Mouse (Mus musculus) splenic B cell, adult 2 months (primary cell): Measurements from ENCODE around the gene Slmap.

Experiments
- DNase-seq: peaks from one replicate; pipeline ENCODE4 v3.0.0-alpha.2; 2011; ENCODE audit warnings: low read depth, low spot score
- H3K27me3 ChIP-seq: 2 replicates; pipeline ENCODE4 v1.6.1; 2012; ENCODE audit warnings: mild to moderate bottlenecking, low read length, moderate library complexity, mixed read lengths; ENCODE audit not compliant: control insufficient read depth, poor library complexity, insufficient read depth, severe bottlenecking
- H3K36me3 ChIP-seq: 2 replicates; pipeline ENCODE4 v1.6.1; 2012; ENCODE audit warnings: mild to moderate bottlenecking, low read length, moderate library complexity, mixed read lengths; ENCODE audit not compliant: control insufficient read depth, poor library complexity, insufficient read depth, severe bottlenecking

The Slmap gene

DNA sequence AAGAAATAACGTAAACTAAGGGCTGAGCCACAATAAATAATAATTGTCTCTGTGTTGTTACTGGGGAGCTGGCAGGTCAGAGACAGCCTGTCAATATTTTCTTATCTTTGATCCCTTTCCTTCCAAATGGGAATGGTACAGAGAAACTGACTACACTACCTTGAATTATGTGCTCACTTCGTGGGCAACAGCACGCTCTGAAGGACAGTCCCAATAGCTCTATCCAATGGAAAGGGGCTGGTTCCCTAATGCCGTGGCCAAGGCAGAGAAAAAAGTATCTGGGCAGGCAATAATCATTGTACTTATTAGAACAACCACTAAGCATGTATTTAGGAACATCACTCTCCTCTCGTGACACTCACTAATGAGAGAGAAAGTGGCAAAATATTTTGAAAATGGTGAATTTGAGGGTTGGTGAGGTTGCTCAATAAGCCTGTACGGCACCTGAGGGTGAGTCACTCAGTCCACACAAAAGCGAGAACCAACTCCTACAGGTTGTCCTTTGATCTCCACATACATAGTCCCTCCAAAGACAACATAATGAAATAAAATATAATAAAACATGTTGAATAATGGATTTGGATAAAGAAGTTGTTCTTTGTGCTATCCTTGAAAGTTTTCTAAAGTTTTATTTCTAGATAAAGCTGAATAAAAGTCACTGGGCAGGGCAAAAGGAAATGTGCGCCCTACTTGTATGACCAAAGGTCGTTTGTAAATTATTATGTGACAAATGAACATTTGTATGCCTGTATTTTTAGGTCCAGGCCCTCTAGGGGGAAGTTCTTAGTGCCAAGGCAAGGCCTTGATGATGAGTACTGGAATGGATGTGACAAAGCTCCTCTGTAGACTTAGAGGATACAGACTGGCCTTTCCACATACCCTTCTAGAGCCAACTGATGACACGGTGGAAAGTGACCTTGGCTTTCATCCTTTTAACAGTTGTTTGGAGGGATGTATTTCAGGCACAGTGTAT, 13.1 kb upstream of the Slmap start:
- DNase-seq = no peak
- Histone ChIP-seq H3K27me3 (no peaks in the 10 kb centered on the region), H3K36me3 (no peaks in the 10 kb centered on the region)

DNA sequence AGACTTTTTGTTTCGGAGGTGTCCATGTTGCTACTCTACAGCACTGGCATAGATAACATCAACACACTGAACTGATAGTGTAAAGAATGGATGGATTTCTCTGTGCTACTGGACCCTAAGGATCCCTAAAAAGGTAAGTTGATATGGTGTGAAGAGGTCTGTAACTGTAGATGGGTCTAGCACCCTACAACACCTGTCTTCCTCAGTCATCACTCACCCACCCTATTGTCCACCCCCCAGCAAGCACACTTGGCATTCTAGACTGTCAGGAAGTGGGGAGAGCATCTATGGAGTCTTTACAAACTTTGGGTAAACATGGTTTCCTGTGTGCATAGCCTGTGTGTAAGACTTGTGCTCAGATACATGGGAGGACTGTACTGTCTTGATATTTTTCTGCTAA, 7.4 kb upstream of the Slmap start:
- no peak for DNase-seq
- Histone ChIP-seq H3K36me3 (no peaks in the 10 kb centered on the region), H3K27me3 (no peaks in the 10 kb centered on the region)

- Histone ChIP-seq H3K27me3 (no peaks in the 10 kb centered on the region), H3K36me3 (no peaks in the 10 kb centered on the region)
- no peak for DNase-seq
These were observed 5.8 kb upstream of the Slmap start for GRCm38 (mm10) chr14:26540577-26540976.

GRCm38 (mm10) chr14:26539241-26539640, 4.5 kb upstream of the Slmap start:
- Histone ChIP-seq H3K36me3 (no peaks in the 10 kb centered on the region), H3K27me3 (no peaks in the 10 kb centered on the region)
- no peak for DNase-seq

GRCm38 (mm10) chr14:26533821-26534756, 642 bp downstream of the Slmap start:
- no peaks in the 10 kb centered on the region for H3K27me3 ChIP-seq
- H3K36me3 ChIP-seq = 0 out of 2 replicates have a peak, but pooled peaks cover 3% of the 10 kb centered on the region
- peak; percentile 44 for DNase-seq

DNA sequence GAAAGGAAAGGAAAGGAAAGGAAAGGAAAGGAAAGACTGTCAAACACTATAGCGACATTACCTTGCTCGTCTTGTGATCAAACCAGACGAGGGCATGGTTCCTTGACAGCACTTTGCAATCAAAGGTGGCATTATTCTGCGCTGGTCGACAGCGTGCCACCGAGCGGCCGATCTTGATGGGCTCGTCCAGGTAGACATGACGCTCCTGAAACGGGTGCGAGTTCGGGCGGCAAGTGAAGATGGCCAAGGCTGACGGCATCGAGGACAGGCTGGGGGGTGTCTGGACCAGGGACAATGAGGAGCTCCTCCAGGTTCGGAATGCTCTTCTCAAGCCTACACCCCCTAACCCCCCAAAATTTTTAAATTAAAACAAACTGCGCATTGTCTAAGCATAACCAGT, 1.5 kb downstream of the Slmap start:
- H3K27me3 ChIP-seq = no peaks in the 10 kb centered on the region
- DNase-seq = no peak
- 0 out of 2 replicates have a peak, but pooled peaks cover 3% of the 10 kb centered on the region for H3K36me3 ChIP-seq

DNA sequence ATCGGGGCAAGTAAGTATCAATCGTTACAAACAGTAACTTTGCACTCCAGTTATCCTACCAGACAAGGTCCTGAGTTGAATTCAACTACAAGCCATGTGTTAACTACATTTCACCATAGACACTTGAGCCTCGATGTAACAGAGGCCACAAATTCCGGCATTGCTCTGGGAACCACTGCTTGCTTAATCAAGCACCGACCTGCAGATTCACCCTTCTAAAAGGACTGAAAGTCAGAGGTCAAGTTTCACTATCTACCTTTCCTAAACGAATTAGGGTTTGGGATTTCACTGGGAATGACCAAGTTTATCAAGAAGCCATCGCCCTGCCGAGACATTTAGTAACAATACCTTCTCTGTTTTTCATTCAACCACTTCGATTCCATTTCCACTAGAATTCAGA, 2.0 kb downstream of the Slmap start:
- Histone ChIP-seq H3K27me3 (no peaks in the 10 kb centered on the region), H3K36me3 (0 out of 2 replicates have a peak, but pooled peaks cover 3% of the 10 kb centered on the region)
- DNase-seq = no peak

GRCm38 (mm10) chr14:26531410-26532313, 3.1 kb downstream of the Slmap start:
- no peak for DNase-seq
- no peaks in the 10 kb centered on the region for H3K27me3 ChIP-seq

DNA sequence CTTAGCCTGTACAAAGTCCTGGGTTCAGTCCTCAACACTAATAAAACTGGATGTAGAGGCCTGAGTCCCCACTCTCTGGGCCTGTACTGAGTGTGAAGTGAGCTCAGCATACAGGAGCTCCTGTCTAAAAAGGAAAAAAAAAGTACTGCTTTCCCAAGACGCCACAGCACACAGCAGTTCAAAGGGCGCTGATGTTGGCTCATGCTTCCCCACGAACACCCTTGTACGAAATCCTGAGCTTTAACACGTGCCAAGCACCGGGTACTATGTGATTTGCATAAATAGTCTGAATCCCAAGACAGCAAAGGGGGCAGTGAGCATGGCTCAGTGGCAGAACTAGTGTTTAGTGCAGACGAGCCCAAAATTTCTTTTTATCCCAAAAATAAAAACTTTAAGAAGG, 4.4 kb downstream of the Slmap start:
- no peak for DNase-seq
- Histone ChIP-seq H3K36me3 (peaks cover 3% of the 10 kb centered on the region; the same call in 1 of the 2 replicates), H3K27me3 (no peaks in the 10 kb centered on the region)

More at GRCm38 (mm10) chr14:26531410-26532313, 3.1 kb downstream of the Slmap start:
- peaks cover 3% of the 10 kb centered on the region; the same call in 1 of the 2 replicates for H3K36me3 ChIP-seq

GRCm38 (mm10) chr14:26528296-26528695, 6.4 kb downstream of the Slmap start:
- H3K27me3 ChIP-seq = no peaks in the 10 kb centered on the region
- peaks cover 3% of the 10 kb centered on the region; the same call in 1 of the 2 replicates for H3K36me3 ChIP-seq
- no peak for DNase-seq

DNA sequence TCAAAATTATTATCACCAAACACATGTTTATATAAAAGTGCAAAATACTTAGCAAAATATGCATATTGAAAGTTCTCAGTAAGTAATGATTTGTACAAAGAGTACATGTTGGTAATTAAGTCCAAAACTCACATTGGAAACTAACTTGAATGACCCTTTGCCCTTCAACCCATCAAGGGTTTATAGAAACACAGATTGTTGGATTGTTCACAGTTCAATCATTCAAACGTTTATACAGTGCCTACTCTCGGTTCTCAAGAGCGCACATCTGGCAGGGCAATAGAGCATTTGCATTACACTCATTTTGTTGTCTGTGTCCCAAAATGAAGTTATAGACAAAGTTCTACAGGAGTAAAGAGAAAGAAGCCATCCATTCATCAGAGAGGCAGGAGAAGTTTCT, 8.8 kb downstream of the Slmap start:
- no peaks in the 10 kb centered on the region for H3K27me3 ChIP-seq
- DNase-seq = no peak
- H3K36me3 ChIP-seq = no peaks in the 10 kb centered on the region; the same call in 1 of the 2 replicates

- Histone ChIP-seq H3K27me3 (no peaks in the 10 kb centered on the region), H3K36me3 (no peaks in the 10 kb centered on the region; the same call in 1 of the 2 replicates)
- no peak for DNase-seq
These were observed 11.6 kb downstream of the Slmap start for GRCm38 (mm10) chr14:26523082-26523481.

GRCm38 (mm10) chr14:26519831-26520230, 14.9 kb downstream of the Slmap start:
- no peaks in the 10 kb centered on the region for H3K27me3 ChIP-seq

DNA sequence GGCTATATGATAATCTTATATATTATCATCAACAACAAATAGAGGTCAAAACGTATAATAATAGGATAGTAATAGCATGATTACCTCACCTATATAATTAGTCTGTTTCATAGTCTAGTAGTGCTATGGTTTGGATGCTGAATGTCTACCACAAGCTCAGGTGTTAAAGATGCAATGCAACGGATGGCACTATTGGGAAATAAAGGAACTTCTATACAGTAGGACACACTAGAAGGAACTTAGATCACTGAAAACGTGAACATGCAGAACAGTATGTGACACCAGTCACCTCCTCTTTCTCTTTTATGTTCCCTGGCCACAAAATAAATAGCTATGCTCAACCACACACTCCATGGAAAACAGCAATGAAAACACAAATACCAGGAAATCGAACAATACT, 16.9 kb downstream of the Slmap start:
- Histone ChIP-seq H3K36me3 (no peaks in the 10 kb centered on the region), H3K27me3 (no peaks in the 10 kb centered on the region)
- no peak for DNase-seq

More at GRCm38 (mm10) chr14:26519831-26520230, 14.9 kb downstream of the Slmap start:
- DNase-seq = no peak
- no peaks in the 10 kb centered on the region for H3K36me3 ChIP-seq
